Mouse (Mus musculus) left cerebral cortex, postnatal 10 days (tissue): ENCODE results near the gene Lyg2. TPM values are rescaled to one million over a fixed set of nuclear protein-coding genes. Genes with fewer than 3 reads are reported as not detected.

Experiments
- DNase-seq, 2 experiments: peaks; one replicate each; pipeline ENCODE4 v3.0.0; 2021 to 2022; ENCODE audit warnings: low spot score in 2 of 2, mixed read lengths in 1 of 2; ENCODE audit errors: extremely low spot score in 1 of 2
- intact Hi-C: fragments of 180-260 bp; cut with DNase I; formaldehyde crosslinking; loops from one replicate; pipeline ENCODE4 v1.15.1; 2025
- total RNA-seq, 2 experiments: library from RNA; stranded (reverse); gene quantifications; 2 replicates each; pipeline ENCODE4 v1.2.3; 2021

The Lyg2 gene
- total RNA-seq, 2 experiments from 2014 or later, result not detected

- intact Hi-C loops, result loop anchor here (2.0 kb wide), 1 partner anchor 107 kb away; the partner anchor contains the start of gene Txndc9
Observed at GRCm38 (mm10) chr1:37890025-37890652, 26.2 kb downstream of the Lyg2 start, which contains the start of the genes Mitd1 and Mrpl30. TSS of gene Mitd1 (minus strand) at chr1:37890411. TSS of gene Mrpl30 (plus strand) at chr1:37890477.

GRCm38 (mm10) chr1:37889206-37889605 lies 27.1 kb downstream of the Lyg2 start:
- intact Hi-C loops, result no loop called here
- no peak for DNase-seq

More at GRCm38 (mm10) chr1:37890025-37890652, 26.2 kb downstream of the Lyg2 start, which contains the start of the genes Mitd1 and Mrpl30:
- peak; percentile 90 to 92 for DNase-seq

- DNase-seq, result no peak
Observed at GRCm38 (mm10) chr1:37884451-37884850, 31.8 kb downstream of the Lyg2 start.

GRCm38 (mm10) chr1:37883411-37883810 lies 32.9 kb downstream of the Lyg2 start:
- intact Hi-C loops, result no loop called here
- DNase-seq, result no peak

More at GRCm38 (mm10) chr1:37884451-37884850, 31.8 kb downstream of the Lyg2 start:
- intact Hi-C loops, result no loop called here

GRCm38 (mm10) chr1:37877736-37878460 lies 38.4 kb downstream of the Lyg2 start:
- intact Hi-C loops, result no loop called here
- no peak for DNase-seq

GRCm38 (mm10) chr1:37873157-37873556 lies 43.1 kb downstream of the Lyg2 start:
- intact Hi-C loops, result no loop called here
- no peak for DNase-seq

GRCm38 (mm10) chr1:37872131-37873067 lies 43.9 kb downstream of the Lyg2 start:
- intact Hi-C loops, result no loop called here
- peak; percentile 82 to 86 for DNase-seq

- DNase-seq, result peak in 1 of 2 experiments; percentile 53
- intact Hi-C loops, result no loop called here
Observed at GRCm38 (mm10) chr1:37871704-37872103, 44.6 kb downstream of the Lyg2 start, which contains the start of gene Lipt1. TSS of gene Lipt1 (plus strand) at chr1:37871738.

- intact Hi-C loops, result loop anchor here (5.0 kb wide), 1 partner anchor 192 kb away; no protein-coding TSS in a partner anchor
- no peak for DNase-seq
Observed at GRCm38 (mm10) chr1:37869362-37869761, 46.9 kb downstream of the Lyg2 start.

GRCm38 (mm10) chr1:37868640-37869039 lies 47.7 kb downstream of the Lyg2 start:
- no peak for DNase-seq
- intact Hi-C loops, result loop anchor here (5.0 kb wide), 1 partner anchor 191 kb away; no protein-coding TSS in a partner anchor

GRCm38 (mm10) chr1:37867684-37868322 lies 48.5 kb downstream of the Lyg2 start:
- no peak for DNase-seq
- intact Hi-C loops, result loop anchor here (5.0 kb wide), 1 partner anchor 191 kb away; no protein-coding TSS in a partner anchor

GRCm38 (mm10) chr1:37867056-37867455 lies 49.2 kb downstream of the Lyg2 start:
- peak in 1 of 2 experiments; percentile 46 for DNase-seq
- intact Hi-C loops, result loop anchor here (5.0 kb wide), 1 partner anchor 190 kb away; no protein-coding TSS in a partner anchor

- DNase-seq, result no peak
- intact Hi-C loops, result loop anchor here (5.0 kb wide), 1 partner anchor 189 kb away; no protein-coding TSS in a partner anchor
Observed at GRCm38 (mm10) chr1:37866286-37866685, 50.0 kb downstream of the Lyg2 start, which contains the start of gene Tsga10. TSS of gene Tsga10 (minus strand) at chr1:37866429.

GRCm38 (mm10) chr1:37865401-37866215 lies 50.7 kb downstream of the Lyg2 start:
- no peak for DNase-seq
- intact Hi-C loops, result loop anchor here (2.0 to 5.0 kb wide), 2 partner anchors 139 to 188 kb away; no protein-coding TSS in a partner anchor

GRCm38 (mm10) chr1:37864511-37865400 lies 51.5 kb downstream of the Lyg2 start:
- intact Hi-C loops, result loop anchor here (2.0 to 5.0 kb wide), 2 partner anchors 138 to 187 kb away; no protein-coding TSS in a partner anchor
- peak; percentile 99 to 100 for DNase-seq
